Mouse (Mus musculus) monocyte, adult 5-6 weeks (primary cell): ENCODE measurements at regions not wholly inside any gene's neighbourhood (a gene's known extent, or its start where the extent isn't known, plus 50 kb on each side); places are given as distances from the start of the nearest gene placed in this dataset.
A peak's percentile ranks its signal among the peaks of the same experiment; 100 is the strongest.
"Not testable (repeated sequence)": the region's sequence is repeated elsewhere in the genome, so short reads cannot be mapped to it uniquely, and the experiment has no call there.

ENCODE experiments used
- ATAC-seq: fragments of 153-309, 156-312 bp; replicated peaks from 2 replicates; pipeline ENCODE4 v1.8.0; 2017; ENCODE audit warnings: mild to moderate bottlenecking; ENCODE audit not compliant: low TSS enrichment, insufficient number of reproducible peaks, severe bottlenecking, poor library complexity, low FRiP score

DNA sequence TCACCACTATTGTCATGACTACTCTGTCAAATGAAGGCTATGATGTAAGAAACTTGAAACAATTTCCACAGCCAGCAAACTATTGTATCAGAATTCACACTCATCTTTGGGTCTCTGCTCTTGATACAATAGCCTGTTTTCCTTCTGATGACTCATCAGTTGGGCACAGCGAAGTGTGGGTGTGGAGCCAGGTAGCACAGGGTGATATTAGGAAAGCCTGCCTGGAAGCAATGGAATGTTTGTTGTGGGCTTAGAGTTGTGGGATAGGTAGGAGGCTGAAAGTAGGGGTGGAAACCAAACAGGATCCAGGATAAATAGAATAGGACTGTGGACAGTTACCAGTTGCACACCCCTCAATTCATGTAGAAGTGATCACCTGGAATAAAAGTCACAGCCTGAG, 194.4 kb upstream of the Ccdc54 start:
- ATAC-seq: no peak

DNA sequence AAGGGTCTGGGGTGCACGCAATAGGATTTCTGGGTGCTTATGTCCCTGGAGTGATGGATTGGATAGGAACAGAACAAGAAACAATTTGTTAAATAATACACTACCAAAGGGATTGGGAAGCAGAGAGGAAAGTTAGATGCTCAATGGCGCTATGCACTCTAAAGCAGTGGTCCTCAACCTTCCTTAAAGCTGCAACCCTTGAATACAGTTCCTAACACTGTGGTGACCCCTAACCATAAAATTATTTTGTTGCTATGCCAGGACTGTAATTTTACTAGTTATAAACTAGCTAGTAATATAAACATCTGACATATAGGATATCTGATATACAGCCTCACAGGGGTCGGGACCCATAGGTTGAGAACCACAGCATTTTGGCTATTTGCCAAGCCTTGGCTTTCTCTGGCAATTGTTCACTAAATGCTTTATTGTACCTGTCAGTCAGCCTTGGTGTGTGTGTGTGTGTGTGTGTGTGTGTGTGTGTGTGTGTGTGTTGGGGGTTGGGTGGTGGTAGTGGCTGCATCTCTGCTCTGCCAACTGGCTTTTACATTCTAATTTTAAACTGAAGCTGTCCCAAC, 193.8 kb upstream of the Ccdc54 start:
- no peak for ATAC-seq

DNA sequence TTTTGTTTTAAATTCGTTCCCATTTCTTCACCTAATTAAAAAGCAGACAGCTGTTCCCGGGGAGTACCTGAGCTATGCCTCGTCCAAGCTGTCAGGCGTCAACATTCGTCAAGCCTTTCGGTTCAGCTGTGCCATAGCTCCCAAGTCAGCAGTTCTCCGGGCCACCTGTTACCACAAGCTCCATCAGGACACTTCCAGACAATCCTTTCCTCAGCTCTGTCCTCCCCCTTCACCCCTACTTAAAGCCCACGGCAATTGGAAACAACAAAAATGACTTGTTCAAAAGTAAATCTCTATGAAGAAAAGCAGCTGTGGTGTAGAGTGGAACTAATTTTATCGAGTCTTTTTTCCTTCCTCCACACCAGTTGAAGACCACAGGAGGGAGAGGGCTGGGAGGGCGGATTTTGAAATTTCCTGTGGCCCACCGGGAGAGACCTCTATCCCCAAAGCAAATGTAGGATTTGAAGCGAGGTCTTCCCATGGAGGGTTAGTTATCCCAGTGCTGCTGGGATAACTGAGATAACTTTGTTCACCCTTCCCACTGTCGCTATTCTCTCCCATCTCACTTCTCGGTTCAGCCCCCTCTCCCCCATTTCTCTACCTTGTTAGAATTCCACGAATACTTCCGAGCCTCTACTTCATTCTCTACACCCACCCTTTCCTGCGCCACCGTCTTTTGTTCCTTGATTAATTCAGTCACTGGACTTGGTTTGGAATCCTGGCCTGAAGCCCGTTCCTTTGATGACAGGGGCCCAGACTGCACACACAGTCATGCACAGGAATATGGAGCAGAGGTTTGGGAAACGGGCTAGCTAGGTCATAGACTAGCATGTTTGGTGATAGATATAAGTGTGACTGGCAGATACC, 193.1 kb upstream of the Ccdc54 start:
- ATAC-seq: no peak

- no peak for ATAC-seq
These were observed 192.3 kb upstream of the Ccdc54 start for GRCm38 (mm10) chr16:50783240-50783639.

DNA sequence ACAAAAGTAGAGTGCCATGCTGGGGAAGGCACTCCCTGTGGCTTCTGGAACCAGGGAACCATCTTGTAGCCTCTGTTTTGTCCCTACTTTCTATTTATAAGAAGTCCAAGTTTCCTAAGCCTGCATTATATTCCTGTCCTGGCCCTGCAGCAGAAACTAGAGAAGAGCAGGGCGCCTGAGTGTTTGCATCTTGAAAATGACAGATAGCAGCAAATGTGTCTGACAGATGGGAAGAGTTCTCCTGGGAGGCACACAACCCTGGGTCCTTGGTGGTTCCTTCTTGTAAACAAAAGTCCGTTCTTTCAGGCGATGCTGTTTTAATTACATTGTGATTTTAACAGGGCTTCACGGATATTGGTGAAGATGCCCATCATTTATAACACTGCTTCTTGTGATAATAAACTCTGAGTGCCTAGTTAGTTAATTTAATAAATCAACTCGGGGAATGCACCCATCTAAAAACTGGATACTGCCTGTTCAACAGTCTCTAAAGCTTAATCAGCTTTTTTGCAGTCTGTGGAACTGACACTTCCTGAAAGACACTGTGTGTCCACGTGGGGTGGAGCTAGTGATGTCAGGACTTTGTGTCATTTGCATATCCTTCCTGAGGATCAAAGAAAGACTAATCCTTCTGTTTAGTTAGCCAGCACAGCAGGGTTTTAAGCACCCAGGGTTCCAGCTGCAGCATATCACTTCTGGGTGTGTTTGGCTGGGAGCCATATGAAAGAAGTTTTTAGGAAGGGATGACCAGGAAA, 188.3 kb upstream of the Ccdc54 start:
- no peak for ATAC-seq

GRCm38 (mm10) chr16:50774699-50775098, 183.7 kb upstream of the Ccdc54 start:
- not testable (repeated sequence) for ATAC-seq

DNA sequence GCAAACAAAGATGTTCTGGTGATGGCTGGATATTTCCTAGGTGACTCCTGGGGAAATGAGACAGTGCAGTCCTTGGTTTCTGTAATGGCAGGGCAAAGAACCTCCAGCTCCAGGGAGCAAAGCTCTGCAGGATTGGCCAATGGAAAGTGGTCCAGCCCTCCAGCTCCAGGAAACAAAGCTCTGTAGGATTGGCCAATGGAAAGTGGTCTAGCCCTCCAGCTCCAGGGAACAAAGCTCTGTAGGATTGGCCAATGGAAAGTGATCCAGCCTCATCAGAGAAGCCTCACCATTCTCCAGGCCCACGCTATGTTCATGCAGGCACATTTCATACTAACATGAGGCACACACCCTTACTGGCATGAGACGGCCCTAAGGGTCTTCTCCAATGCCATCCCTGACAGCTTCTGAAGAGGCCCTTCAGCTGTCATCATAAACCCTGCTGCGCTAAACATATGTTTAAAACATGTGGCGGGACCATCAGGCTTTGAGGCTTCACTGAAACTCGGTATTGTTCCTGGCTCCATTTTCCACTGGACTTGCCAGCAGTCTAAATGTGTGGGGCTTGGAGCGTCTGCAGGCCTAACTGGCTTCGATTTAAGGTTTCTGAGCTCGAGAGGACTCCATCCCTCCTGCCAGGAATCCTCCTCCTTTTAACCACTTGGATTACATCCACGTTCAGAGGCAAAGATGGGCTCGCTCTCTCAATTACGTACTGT, 175.3 kb upstream of the Ccdc54 start:
- ATAC-seq: no peak

GRCm38 (mm10) chr16:50762096-50762495, 171.1 kb upstream of the Ccdc54 start:
- ATAC-seq: no peak

- ATAC-seq: peak; percentile 92
These were observed 169.0 kb upstream of the Ccdc54 start for GRCm38 (mm10) chr16:50759979-50760378.

- peak; percentile 75 for ATAC-seq
These were observed 165.7 kb upstream of the Ccdc54 start for GRCm38 (mm10) chr16:50756696-50757095.

GRCm38 (mm10) chr16:50753612-50754389, 162.8 kb upstream of the Ccdc54 start:
- no peak for ATAC-seq

DNA sequence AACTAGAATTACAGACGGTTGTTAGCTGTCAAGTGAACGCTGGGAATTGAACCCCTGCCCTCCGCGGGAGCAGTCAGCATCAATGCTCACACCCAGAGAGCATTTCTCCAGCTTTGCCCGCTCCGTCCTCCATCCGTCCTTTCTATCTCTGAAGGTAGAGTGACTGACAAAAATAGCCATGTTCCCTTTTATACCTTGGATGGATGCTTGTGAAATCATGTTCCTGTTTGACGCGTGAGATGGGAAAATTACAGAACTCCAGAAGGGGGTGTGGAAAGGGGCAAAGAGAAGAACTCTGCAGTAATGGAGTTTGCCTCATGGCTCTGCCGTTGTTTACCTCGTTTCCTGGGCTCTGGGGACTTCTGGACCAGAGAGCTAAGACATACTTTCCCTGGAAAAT, 162.1 kb upstream of the Ccdc54 start:
- ATAC-seq: no peak

DNA sequence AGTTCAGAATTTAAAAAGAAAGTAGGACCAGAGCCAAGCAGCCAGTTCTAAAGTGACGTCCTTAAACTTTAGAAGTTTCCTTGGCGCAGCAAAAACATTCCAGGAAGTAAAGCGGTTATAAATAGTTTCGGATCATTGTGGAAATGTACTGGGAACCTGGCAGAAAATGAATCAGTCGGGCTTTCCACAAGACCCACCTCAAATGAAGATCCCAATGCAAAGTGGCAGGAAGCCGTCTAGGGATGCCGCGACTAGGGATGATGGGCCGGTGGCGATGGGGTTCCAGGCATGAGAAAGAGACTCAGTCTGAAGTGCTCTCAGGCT, 161.3 kb upstream of the Ccdc54 start:
- ATAC-seq: no peak

GRCm38 (mm10) chr16:50751495-50752276, 160.7 kb upstream of the Ccdc54 start:
- no peak for ATAC-seq

DNA sequence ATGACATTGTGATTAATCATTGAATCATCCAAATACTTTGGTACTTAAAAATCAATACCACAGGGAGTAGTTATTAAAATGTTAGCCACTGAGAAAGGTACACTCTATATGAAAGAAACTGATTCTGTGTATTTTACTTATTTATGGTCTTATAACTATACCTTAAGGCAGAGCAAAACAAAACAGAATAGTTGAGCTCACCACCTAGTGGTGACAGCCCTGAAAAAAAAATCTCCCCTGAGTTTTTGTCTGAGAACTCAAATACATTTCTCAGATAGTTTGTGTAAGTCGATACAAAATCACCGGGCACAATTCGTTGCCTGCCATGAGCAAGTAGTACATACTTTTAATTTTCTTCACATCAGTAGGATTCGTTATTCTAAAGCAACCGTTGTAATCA, 156.7 kb upstream of the Ccdc54 start:
- ATAC-seq: no peak

DNA sequence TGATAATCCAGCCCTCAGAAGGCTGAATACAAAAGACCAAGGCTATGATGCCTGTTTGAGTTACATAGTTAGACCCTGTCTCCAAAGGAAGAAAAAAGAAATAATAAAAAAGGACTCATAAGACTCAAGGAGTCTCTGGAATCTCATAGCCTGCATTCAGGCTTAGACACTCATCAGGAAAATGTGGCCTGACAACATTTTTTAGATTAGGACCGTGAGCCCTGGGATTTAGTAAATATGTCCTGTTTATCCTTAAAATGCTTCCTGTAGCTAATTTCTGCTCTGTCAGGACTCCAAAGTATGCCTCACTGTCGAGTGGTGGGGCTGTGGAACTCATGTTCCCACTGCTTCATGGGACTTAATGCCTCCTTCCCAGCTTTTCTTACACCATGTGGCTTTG, 154.8 kb upstream of the Ccdc54 start:
- no peak for ATAC-seq

- ATAC-seq: peak; percentile 42
These were observed 146.5 kb upstream of the Ccdc54 start for GRCm38 (mm10) chr16:50737396-50737843.
